Mouse (Mus musculus): ENCODE data around the gene Tlr2. TPM values are rescaled to one million over a fixed set of nuclear protein-coding genes. Genes with fewer than 3 reads are reported as not detected.

The Tlr2 gene
- total and polyA plus RNA-seq, 2 experiments = 1.1 to 2.0 TPM

DNA sequence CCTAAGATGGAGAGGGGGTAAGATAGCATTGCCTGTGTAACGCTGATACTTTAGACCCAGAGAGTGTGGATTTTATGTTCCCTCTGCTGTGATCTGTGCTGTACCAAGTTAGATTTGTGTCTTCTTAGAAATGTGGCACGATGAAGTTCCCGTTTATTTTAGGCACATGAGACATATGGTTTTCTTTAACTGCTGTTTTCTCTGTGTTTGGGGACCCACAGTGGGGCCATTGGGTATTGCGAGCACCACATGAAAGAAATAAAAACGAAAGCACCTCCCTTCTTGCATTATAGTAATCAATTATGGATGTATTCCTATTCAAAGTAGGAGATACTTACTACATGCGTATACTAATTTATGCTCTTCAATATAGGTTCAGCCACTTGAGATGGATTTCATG lies 44.5 kb downstream of the Tlr2 start:
- Histone ChIP-seq H3K36me3 (ENCODE audit: control insufficient read depth, insufficient read depth, low read length) (no peaks in the 10 kb centered on the region), H3K79me2 (ENCODE audit: control insufficient read depth, insufficient read depth, low read length) (no peaks in the 10 kb centered on the region), H3K27me3 (ENCODE audit: control insufficient read depth, insufficient read depth, low read length) (no peaks in the 10 kb centered on the region), H3K4me1 (ENCODE audit: control insufficient read depth, insufficient read depth, low read length) (no peaks in the 10 kb centered on the region), H3K9ac (ENCODE audit: low read depth, low read length) (no peak overlapping the region), H3K27ac (replicated peaks; ENCODE audit: insufficient read depth, low read depth, low read length) (no peak overlapping the region), H3K4me3 (ENCODE audit: insufficient read depth, low read depth, low read length) (no peak overlapping the region)
- WGBS = 72% methylated on average over 6 of the region's 6 CpGs
- DNase-seq (ENCODE audit: extremely low read depth, low read depth, low spot score) = no peak
- no peak for TF ChIP-seq POLR2A (IDR thresholded peaks at IDR 0.05; ENCODE audit: extremely low read depth, insufficient read depth, low read length)
- no peak for TF ChIP-seq CTCF (IDR thresholded peaks at IDR 0.05; ENCODE audit: low read depth, low read length)

DNA sequence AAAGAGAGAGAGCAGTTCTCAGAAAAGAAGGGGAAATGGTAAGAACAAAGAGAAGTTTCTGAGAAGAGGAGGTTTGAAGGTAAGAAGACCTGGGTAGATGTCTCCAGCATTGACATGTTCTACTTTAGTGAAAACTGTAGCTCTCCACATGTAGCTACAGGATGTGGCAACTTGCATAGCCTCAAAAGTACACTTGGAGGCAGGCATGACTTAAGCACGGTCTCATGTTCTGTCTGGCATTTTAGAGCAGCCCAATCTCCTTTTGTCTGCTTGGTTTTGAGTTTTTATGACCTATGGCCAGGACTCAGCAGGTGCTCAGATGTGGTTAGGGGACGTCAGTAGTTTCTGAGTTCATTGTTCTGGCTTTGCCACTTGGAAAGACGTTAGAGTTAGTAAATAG lies 50.1 kb downstream of the Tlr2 start:
- H3K79me2 ChIP-seq (ENCODE audit: control insufficient read depth, insufficient read depth, low read length) = no peaks in the 10 kb centered on the region
- 86% methylated on average over 3 of the region's 3 CpGs for WGBS
- H3K27me3 ChIP-seq (ENCODE audit: control insufficient read depth, insufficient read depth, low read length) = peaks cover 10% of the 10 kb centered on the region; the same call in 1 of the 2 replicates
- TF ChIP-seq POLR2A (IDR thresholded peaks at IDR 0.05; ENCODE audit: extremely low read depth, insufficient read depth, low read length) = no peak
- TF ChIP-seq CTCF (IDR thresholded peaks at IDR 0.05; ENCODE audit: low read depth, low read length) = no peak
- no peaks in the 10 kb centered on the region for H3K36me3 ChIP-seq (ENCODE audit: control insufficient read depth, insufficient read depth, low read length)
- DNase-seq (ENCODE audit: extremely low read depth, low read depth, low spot score) = no peak
- peaks cover 5% of the 10 kb centered on the region for H3K4me1 ChIP-seq (ENCODE audit: control insufficient read depth, insufficient read depth, low read length)
- no peak overlapping the region for H3K27ac ChIP-seq (replicated peaks; ENCODE audit: insufficient read depth, low read depth, low read length)
- no peak overlapping the region for H3K9ac ChIP-seq (ENCODE audit: low read depth, low read length)
- no peak overlapping the region for H3K4me3 ChIP-seq (ENCODE audit: insufficient read depth, low read depth, low read length)

DNA sequence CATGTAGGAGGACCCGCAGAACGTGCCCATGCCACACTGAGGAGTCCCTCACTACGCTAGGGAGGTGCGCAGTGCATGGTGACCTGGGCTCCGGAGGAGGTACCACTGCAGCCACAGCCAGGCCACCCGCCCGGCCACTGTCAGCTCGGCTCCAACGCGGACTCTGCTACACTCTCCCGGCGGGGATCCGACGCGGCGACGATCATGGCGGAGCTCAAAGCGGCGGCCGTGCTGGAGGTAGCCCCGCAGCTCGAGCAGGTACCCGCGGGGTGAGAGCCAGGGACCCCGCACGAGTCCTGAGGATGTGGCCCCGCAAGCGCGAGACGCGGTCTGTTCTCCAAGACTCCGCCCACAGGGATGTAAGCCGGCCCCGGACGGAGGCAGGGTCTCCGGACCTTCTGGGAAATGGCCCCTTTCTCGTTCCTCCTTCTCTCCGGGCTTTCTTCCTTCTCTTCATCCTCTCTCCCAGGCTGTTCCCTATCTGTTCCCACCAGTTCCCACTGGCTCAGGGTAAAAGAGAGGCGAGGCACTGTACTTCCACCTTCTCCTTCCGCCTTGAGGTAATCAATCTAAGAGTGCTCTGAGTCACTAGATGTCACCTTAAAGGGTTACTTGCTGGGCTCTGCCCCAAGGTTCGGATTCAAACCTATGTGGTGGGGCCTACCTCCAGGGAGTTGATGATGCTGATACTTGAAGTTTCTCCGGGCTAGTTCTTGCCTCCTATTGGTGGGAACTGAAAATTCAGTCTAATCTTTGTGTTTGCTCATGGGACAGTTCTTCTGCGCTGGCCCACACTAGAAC lies 51.7 kb downstream of the Tlr2 start:
- no peak for TF ChIP-seq POLR2A (IDR thresholded peaks at IDR 0.05; ENCODE audit: extremely low read depth, insufficient read depth, low read length)
- no peak for TF ChIP-seq CTCF (IDR thresholded peaks at IDR 0.05; ENCODE audit: low read depth, low read length)
- peaks cover 10% of the 10 kb centered on the region; the same call in 1 of the 2 replicates for H3K27me3 ChIP-seq (ENCODE audit: control insufficient read depth, insufficient read depth, low read length)
- H3K79me2 ChIP-seq (ENCODE audit: control insufficient read depth, insufficient read depth, low read length) = no peaks in the 10 kb centered on the region
- H3K9ac ChIP-seq (ENCODE audit: low read depth, low read length) = peak overlapping the region; percentile 51; the same call in 1 of the 2 replicates
- H3K27ac ChIP-seq (replicated peaks; ENCODE audit: insufficient read depth, low read depth, low read length) = no peak overlapping the region
- H3K4me3 ChIP-seq (ENCODE audit: insufficient read depth, low read depth, low read length) = peak overlapping the region; percentile 60
- DNase-seq (ENCODE audit: extremely low read depth, low read depth, low spot score) = no peak
- peaks cover 5% of the 10 kb centered on the region for H3K4me1 ChIP-seq (ENCODE audit: control insufficient read depth, insufficient read depth, low read length)
- 5% methylated on average over 44 of the region's 44 CpGs for WGBS
- H3K36me3 ChIP-seq (ENCODE audit: control insufficient read depth, insufficient read depth, low read length) = no peaks in the 10 kb centered on the region

DNA sequence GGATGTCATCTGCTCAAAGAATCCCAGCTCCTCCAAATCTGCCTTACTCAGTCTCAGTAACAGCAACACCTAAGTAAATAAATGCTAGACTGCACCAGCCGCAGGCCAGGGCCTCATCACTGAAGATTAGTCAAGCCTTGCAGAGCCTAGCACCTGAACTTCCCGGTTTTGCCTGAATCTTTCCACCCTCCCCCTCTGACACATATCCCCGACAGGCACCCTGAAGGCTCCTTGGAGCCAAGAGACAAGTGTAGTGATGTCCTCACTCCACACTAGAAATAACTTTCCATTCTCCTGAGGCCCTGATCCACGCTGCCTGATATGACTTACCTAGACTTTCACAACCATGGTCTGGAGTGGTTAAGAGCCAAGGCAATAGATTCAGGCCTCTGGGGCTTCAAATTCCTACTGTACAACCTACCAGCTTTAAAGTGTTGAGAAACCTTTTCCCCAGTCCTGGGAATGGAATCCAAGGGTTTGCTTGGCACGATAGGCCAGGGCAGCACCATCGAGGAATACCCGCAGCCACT lies 53.7 kb downstream of the Tlr2 start:
- no peaks in the 10 kb centered on the region for H3K36me3 ChIP-seq (ENCODE audit: control insufficient read depth, insufficient read depth, low read length)
- DNase-seq (ENCODE audit: extremely low read depth, low read depth, low spot score) = no peak
- H3K4me3 ChIP-seq (ENCODE audit: insufficient read depth, low read depth, low read length) = no peak overlapping the region
- TF ChIP-seq POLR2A (IDR thresholded peaks at IDR 0.05; ENCODE audit: extremely low read depth, insufficient read depth, low read length) (no peak), CTCF (IDR thresholded peaks at IDR 0.05; ENCODE audit: low read depth, low read length) (no peak)
- peaks cover 10% of the 10 kb centered on the region; the same call in 1 of the 2 replicates for H3K27me3 ChIP-seq (ENCODE audit: control insufficient read depth, insufficient read depth, low read length)
- no peak overlapping the region for H3K27ac ChIP-seq (replicated peaks; ENCODE audit: insufficient read depth, low read depth, low read length)
- H3K9ac ChIP-seq (ENCODE audit: low read depth, low read length) = no peak overlapping the region
- H3K79me2 ChIP-seq (ENCODE audit: control insufficient read depth, insufficient read depth, low read length) = no peaks in the 10 kb centered on the region
- 89% methylated on average over 7 of the region's 7 CpGs for WGBS
- peaks cover 5% of the 10 kb centered on the region for H3K4me1 ChIP-seq (ENCODE audit: control insufficient read depth, insufficient read depth, low read length)

DNA sequence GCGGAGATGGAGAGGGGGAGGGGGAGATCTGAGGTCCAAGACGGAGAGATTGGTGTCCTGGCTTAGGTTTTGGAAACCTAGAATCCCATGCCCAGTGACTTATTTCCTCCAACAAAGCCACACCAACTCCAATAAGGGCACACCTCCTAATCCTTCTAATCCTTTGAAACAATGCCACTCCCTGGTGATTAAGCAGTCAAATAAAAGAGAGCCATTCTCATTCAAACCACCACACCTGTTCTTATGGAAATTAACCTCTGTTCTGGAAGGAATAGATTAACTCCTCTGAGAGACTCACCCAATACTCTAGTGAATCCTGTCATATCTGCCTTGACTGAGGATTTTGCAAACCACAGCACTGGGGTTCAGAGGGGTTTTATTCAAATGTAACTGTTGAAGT lies 54.5 kb downstream of the Tlr2 start:
- Histone ChIP-seq H3K9ac (ENCODE audit: low read depth, low read length) (no peak overlapping the region), H3K27me3 (ENCODE audit: control insufficient read depth, insufficient read depth, low read length) (peaks cover 10% of the 10 kb centered on the region; the same call in 1 of the 2 replicates), H3K4me1 (ENCODE audit: control insufficient read depth, insufficient read depth, low read length) (peaks cover 5% of the 10 kb centered on the region), H3K79me2 (ENCODE audit: control insufficient read depth, insufficient read depth, low read length) (no peaks in the 10 kb centered on the region), H3K36me3 (ENCODE audit: control insufficient read depth, insufficient read depth, low read length) (no peaks in the 10 kb centered on the region), H3K27ac (replicated peaks; ENCODE audit: insufficient read depth, low read depth, low read length) (no peak overlapping the region), H3K4me3 (ENCODE audit: insufficient read depth, low read depth, low read length) (no peak overlapping the region)
- 88% methylated on average over 2 of the region's 2 CpGs for WGBS
- DNase-seq (ENCODE audit: extremely low read depth, low read depth, low spot score) = no peak
- TF ChIP-seq CTCF (IDR thresholded peaks at IDR 0.05; ENCODE audit: low read depth, low read length) (no peak), POLR2A (IDR thresholded peaks at IDR 0.05; ENCODE audit: extremely low read depth, insufficient read depth, low read length) (no peak)

Other genes with a start within 250 kb of the Tlr2 start
- 0.27 TPM in 1 of 2 replicates, not detected in the other for gene Sfrp2, start 75.4 kb downstream of the Tlr2 start, total RNA-seq (2014; rRNA removed)
- gene Sfrp2, start 75.4 kb downstream of the Tlr2 start, polyA plus RNA-seq (2012; rRNA removed) = 0.22 TPM in 1 of 2 replicates, not detected in the other
- gene Tmem131l, start 198.4 kb upstream of the Tlr2 start, total RNA-seq (2014; rRNA removed) = 21.1 and 24.9 TPM in 2 replicates
- gene Tmem131l, start 198.4 kb upstream of the Tlr2 start, polyA plus RNA-seq (2012; rRNA removed) = 10.7 and 15.3 TPM in 2 replicates